Mouse (Mus musculus): ENCODE measurements at regions not wholly inside any gene's neighbourhood (a gene's known extent, or its start where the extent isn't known, plus 50 kb on each side); places are given as distances from the start of the nearest gene placed in this dataset.

GRCm38 (mm10) chr5:41994307-41994706 lies 73.5 kb upstream of the Gm16223 start:
- ChIA-PET POLR2A (no interaction called here), CTCF (no interaction called here)

- ChIA-PET CTCF (no interaction called here), POLR2A (no interaction called here)
These were observed 84.2 kb upstream of the Gm16223 start for GRCm38 (mm10) chr5:41983556-41983955.

- CTCF ChIA-PET = interaction anchor here in 2 of 4 experiments (1.0 to 1.6 kb wide), 3 partner anchors 88 to 170 kb away, joined by 3 to 5 read pairs (median 4); no protein-coding TSS in a partner anchor
- POLR2A ChIA-PET = no interaction called here
These were observed 92.2 kb upstream of the Gm16223 start for GRCm38 (mm10) chr5:41975535-41975934.

GRCm38 (mm10) chr5:41971201-41971600 lies 96.6 kb upstream of the Gm16223 start:
- ChIA-PET CTCF (interaction anchor here in 2 of 4 experiments (0.9 to 1.2 kb wide), 3 partner anchors 82 to 87 kb away, joined by 4 to 5 read pairs (median 5); no protein-coding TSS in a partner anchor), POLR2A (no interaction called here)

GRCm38 (mm10) chr5:41966958-41967357 lies 100.8 kb upstream of the Gm16223 start:
- CTCF ChIA-PET = no interaction called here

GRCm38 (mm10) chr5:41947114-41947640 lies 103.1 kb upstream of the Bod1l start:
- POLR2A ChIA-PET = no interaction called here
- CTCF ChIA-PET = no interaction called here

More at GRCm38 (mm10) chr5:41966958-41967357, 100.8 kb upstream of the Gm16223 start:
- POLR2A ChIA-PET = interaction anchor here in 1 of 4 experiments (0.6 kb wide), 1 partner anchor 178 kb away, joined by 3 read pairs; no protein-coding TSS in a partner anchor

- POLR2A ChIA-PET = no interaction called here
- CTCF ChIA-PET = no interaction called here
These were observed 99.3 kb upstream of the Bod1l start for GRCm38 (mm10) chr5:41943399-41943798.

- ChIA-PET POLR2A (no interaction called here), CTCF (no interaction called here)
These were observed 98.0 kb upstream of the Bod1l start for GRCm38 (mm10) chr5:41942131-41942530.

GRCm38 (mm10) chr5:41941216-41941615 lies 97.1 kb upstream of the Bod1l start:
- ChIA-PET POLR2A (no interaction called here), CTCF (no interaction called here)

- CTCF ChIA-PET = interaction anchor here in 1 of 4 experiments (0.6 kb wide), 1 partner anchor 37 kb away, joined by 3 read pairs; no protein-coding TSS in a partner anchor
- POLR2A ChIA-PET = no interaction called here
These were observed 95.6 kb upstream of the Bod1l start for GRCm38 (mm10) chr5:41939736-41940135.

- CTCF ChIA-PET = no interaction called here
- POLR2A ChIA-PET = no interaction called here
These were observed 65.9 kb upstream of the Bod1l start for GRCm38 (mm10) chr5:41910053-41910452.

GRCm38 (mm10) chr5:41907749-41908148 lies 63.6 kb upstream of the Bod1l start:
- ChIA-PET CTCF (no interaction called here), POLR2A (no interaction called here)

- ChIA-PET POLR2A (no interaction called here), CTCF (interaction anchor here in 1 of 4 experiments (1.2 kb wide), 1 partner anchor 17 kb away, joined by 3 read pairs; no protein-coding TSS in a partner anchor)
These were observed 60.4 kb upstream of the Bod1l start for GRCm38 (mm10) chr5:41904512-41904911.

- ChIA-PET POLR2A (no interaction called here), CTCF (interaction anchor here in 1 of 4 experiments (0.7 kb wide), 1 partner anchor 14 kb away, joined by 3 read pairs; no protein-coding TSS in a partner anchor)
These were observed 55.1 kb upstream of the Bod1l start for GRCm38 (mm10) chr5:41899237-41899636.

GRCm38 (mm10) chr5:41898748-41899147 lies 54.6 kb upstream of the Bod1l start:
- ChIA-PET CTCF (interaction anchor here in 1 of 4 experiments (0.7 kb wide), 1 partner anchor 14 kb away, joined by 3 read pairs; no protein-coding TSS in a partner anchor), POLR2A (no interaction called here)

Data from embryonic stem cell, embryonic (primary cell).